Mouse (Mus musculus) G1E (cell line): ENCODE data around the gene Ttll12. TPM values are rescaled to one million over a fixed set of nuclear protein-coding genes. Genes with fewer than 3 reads are reported as not detected.
A peak's percentile ranks its signal among the peaks of the same experiment; 100 is the strongest.

Experiments used
- ATAC-seq: 2 replicates; pipeline ENCODE4 v1.8.0; 2016; ENCODE audit warnings: mild to moderate bottlenecking; ENCODE audit not compliant: insufficient number of reproducible peaks, poor library complexity, low FRiP score, severe bottlenecking; ENCODE audit errors: extremely low read depth
- DNase-seq: peaks from one replicate; pipeline ENCODE4 v3.0.0; 2012; ENCODE audit warnings: low spot score
- H3K27me3 ChIP-seq: 2 replicates; pipeline ENCODE4 v1.6.1; 2012; ENCODE audit warnings: mild to moderate bottlenecking, low read length, inconsistent platforms; ENCODE audit not compliant: insufficient read depth
- H3K36me3 ChIP-seq: replicated peaks from 2 replicates; pipeline ENCODE3; 2012; ENCODE audit warnings: mild to moderate bottlenecking, inconsistent platforms
- H3K4me1 ChIP-seq: 2 replicates; pipeline ENCODE4 v1.6.1; 2012; ENCODE audit warnings: low read depth, low read length, inconsistent platforms, mixed read lengths; ENCODE audit not compliant: insufficient read depth
- H3K4me3 ChIP-seq: 2 replicates; pipeline ENCODE4 v1.5.1; 2012; ENCODE audit warnings: low read depth, mild to moderate bottlenecking, inconsistent platforms, low read length, moderate library complexity, mixed read lengths
- H3K9me3 ChIP-seq: replicated peaks from 2 replicates; pipeline ENCODE4 v1.6.1; 2012; ENCODE audit warnings: inconsistent platforms
- CTCF ChIP-seq: IDR thresholded peaks from 2 replicates; pipeline ENCODE4 v1.5.1; 2012; ENCODE audit warnings: low read depth, low read length, inconsistent platforms, mixed read lengths
- GATA1 ChIP-seq: IDR thresholded peaks from 2 replicates; pipeline ENCODE4 v1.6.1; 2012; ENCODE audit warnings: borderline replicate concordance, low read length, inconsistent platforms, mixed read lengths
- GATA2 ChIP-seq: IDR thresholded peaks from 2 replicates; pipeline ENCODE4 v1.6.1; 2012; ENCODE audit warnings: low read depth, low read length, inconsistent platforms, borderline replicate concordance
- POLR2AphosphoS5 ChIP-seq: IDR thresholded peaks from 2 replicates; pipeline ENCODE4 v1.6.1; 2012; ENCODE audit warnings: low read depth, low read length, inconsistent platforms; ENCODE audit not compliant: insufficient replicate concordance
- TAL1 ChIP-seq: conservative IDR thresholded peaks from 2 replicates; pipeline ENCODE4 v1.6.1; 2012; ENCODE audit warnings: low read depth, low read length, inconsistent platforms, mixed read lengths
- polyA plus RNA-seq: library from polyadenylated mRNA; stranded (reverse); fragments of >175 nt; gene quantifications from 2 replicates; pipeline ENCODE4 v1.2.3, GENCODE M21; 2012
- total RNA-seq, 2 experiments: library from RNA; stranded (forward) in 1 of 2; stranded (reverse) in 1 of 2; fragments of 200-1000 nt in 1 of 2; fragments of >200 nt in 1 of 2; fragmentation: Nextera tagmentation in 1 of 2; gene quantifications; 2 replicates each; pipeline ENCODE4 v1.2.3; 2014 to 2017

Gene Ttll12
- total and polyA plus RNA-seq, 3 experiments: 15.5 to 181 (median 59.4) TPM

DNA sequence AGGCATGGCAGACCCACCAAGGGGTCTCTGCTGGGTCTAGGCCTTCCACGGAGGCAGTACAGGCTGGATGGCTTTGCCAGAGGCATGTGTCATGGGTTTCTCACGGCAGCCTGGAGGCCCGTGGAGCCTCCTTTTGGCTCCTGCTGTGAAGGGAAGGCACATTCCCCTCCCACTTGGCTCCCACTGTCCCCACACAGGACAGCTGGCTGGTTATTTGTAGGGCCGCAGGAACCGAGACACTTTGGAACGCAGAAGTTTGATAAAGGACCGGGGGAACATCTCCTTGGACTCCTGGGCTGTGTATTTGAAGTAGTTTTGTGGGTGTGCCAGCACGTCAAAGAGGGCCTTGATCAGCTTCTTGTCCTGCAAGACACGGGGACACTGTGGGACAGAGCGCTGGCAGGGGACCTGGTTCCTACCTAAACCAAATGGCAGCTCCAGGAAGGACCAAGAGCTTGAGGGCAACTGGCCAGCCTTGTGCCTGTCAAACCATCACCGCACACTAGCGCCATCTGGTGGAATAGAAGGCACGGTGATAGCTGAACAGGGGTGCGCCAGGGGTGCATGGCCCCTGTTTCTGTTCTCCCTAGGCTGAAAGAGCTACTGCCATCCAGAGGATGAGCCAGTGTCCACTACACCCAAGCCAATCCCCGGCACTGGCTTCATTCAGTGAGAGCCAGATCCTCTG, 12.3 kb upstream of the Ttll12 start:
- Histone ChIP-seq H3K4me3 (no peak overlapping the region), H3K36me3 (peaks cover 2% of the 10 kb centered on the region), H3K27me3 (peaks cover 35% of the 10 kb centered on the region), H3K4me1 (peaks cover 46% of the 10 kb centered on the region), H3K9me3 (no peaks in the 10 kb centered on the region)
- DNase-seq: peak; percentile 79
- ATAC-seq: peak; percentile 67
- TF ChIP-seq CTCF: peak; percentile 91
- TF ChIP-seq GATA1: no peak

DNA sequence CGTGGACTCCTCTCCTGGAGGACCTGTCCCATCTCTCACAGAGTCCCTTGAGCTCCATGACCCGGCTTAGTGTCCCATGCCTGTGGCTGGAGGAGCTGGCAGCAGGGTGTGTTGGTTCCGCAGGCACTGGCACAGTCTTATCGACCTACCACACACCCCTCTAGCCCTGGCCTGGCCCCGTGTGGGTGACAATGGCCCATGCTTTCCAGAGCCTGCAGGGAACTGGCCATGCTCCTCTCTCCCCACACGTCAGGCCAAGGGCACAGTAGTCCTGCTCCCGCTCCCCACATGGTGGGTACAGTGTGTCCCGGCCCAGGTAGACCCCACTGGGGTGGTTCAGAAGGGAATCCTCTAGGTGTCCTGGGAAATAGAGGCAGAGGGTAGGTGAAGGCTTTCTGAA, 11.7 kb upstream of the Ttll12 start:
- H3K36me3 ChIP-seq: peaks cover 2% of the 10 kb centered on the region
- peaks cover 30% of the 10 kb centered on the region for H3K27me3 ChIP-seq
- TF ChIP-seq GATA1: no peak
- TF ChIP-seq TAL1: no peak
- TF ChIP-seq CTCF: no peak
- no peak for TF ChIP-seq GATA2
- no peak for TF ChIP-seq POLR2AphosphoS5
- no peaks in the 10 kb centered on the region for H3K9me3 ChIP-seq
- DNase-seq (no peak), ATAC-seq (no peak)
- peaks cover 51% of the 10 kb centered on the region for H3K4me1 ChIP-seq
- no peak overlapping the region for H3K4me3 ChIP-seq

DNA sequence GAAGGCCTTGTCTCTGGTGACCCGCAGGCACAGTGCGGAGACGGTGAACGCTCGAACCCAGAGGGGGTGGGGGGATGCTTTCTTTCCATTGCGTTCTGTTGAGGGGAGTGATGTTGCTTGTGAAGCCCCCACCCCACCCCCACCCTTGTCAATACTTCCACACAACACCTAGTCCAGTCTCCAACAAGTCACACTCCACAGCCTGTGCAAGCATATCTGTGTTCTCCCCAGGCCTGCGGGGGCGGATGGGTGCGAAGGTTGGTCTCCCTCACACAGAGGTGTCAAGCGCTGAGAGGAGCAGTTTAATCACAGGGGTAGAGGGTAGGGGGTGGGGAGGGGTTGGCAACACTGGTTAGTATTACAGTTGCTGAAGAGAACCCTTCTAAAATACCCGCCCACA, 11.3 kb upstream of the Ttll12 start:
- peaks cover 55% of the 10 kb centered on the region for H3K4me1 ChIP-seq
- no peak for ATAC-seq
- H3K9me3 ChIP-seq: no peaks in the 10 kb centered on the region
- no peak overlapping the region for H3K4me3 ChIP-seq
- no peak for TF ChIP-seq CTCF
- TF ChIP-seq TAL1: no peak
- no peak for TF ChIP-seq GATA1
- no peak for TF ChIP-seq POLR2AphosphoS5
- TF ChIP-seq GATA2: no peak
- H3K36me3 ChIP-seq: peaks cover 2% of the 10 kb centered on the region
- H3K27me3 ChIP-seq: peaks cover 28% of the 10 kb centered on the region
- DNase-seq: no peak

DNA sequence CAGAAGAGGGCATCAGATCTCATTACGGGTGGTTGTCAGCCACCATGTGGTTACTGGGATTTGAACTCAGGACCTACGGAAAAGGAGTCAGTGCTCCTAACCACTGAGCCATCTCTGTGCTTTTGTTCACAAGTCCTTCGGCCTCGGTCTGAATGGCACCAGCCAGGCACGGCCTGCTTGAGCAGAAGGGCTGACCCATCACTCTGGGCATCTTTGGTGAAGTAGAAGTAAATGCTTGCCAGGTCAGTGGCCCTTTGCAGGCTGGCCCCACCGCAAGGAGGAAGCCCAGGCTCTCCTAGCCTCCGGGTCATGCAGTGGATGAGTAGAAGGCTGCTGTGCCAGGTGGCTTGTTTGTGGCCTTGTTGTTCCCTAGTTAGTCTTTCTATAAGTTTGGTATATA, 8.5 kb upstream of the Ttll12 start:
- no peak for TF ChIP-seq POLR2AphosphoS5
- no peak for TF ChIP-seq TAL1
- no peak for TF ChIP-seq CTCF
- TF ChIP-seq GATA2: no peak
- TF ChIP-seq GATA1: no peak
- ATAC-seq: no peak
- Histone ChIP-seq H3K4me3 (no peak overlapping the region), H3K36me3 (peaks cover 7% of the 10 kb centered on the region), H3K9me3 (no peaks in the 10 kb centered on the region), H3K4me1 (peaks cover 72% of the 10 kb centered on the region), H3K27me3 (peaks cover 8% of the 10 kb centered on the region)
- no peak for DNase-seq

DNA sequence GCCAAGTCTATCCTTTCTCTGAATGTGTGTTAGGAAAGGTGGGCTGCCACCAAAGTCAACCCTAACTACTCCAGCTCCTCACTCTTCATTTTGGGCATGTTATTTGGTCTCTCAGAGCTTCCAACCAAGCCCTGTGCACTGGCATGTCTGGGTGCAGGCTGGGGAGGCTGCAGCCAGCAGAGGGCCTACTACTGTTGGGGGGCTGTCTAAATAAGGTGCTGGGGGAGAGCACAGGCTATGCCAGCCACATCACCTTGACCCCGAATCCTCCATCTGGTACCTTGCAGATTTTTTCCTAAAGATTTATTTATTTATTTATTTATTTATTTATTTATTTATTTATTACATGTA, 8.1 kb upstream of the Ttll12 start:
- peaks cover 4% of the 10 kb centered on the region; the same call in 1 of the 2 replicates for H3K27me3 ChIP-seq
- H3K4me3 ChIP-seq: no peak overlapping the region
- H3K4me1 ChIP-seq: peaks cover 72% of the 10 kb centered on the region
- H3K9me3 ChIP-seq: no peaks in the 10 kb centered on the region
- TF ChIP-seq CTCF (no peak), TAL1 (no peak), GATA2 (no peak), GATA1 (no peak), POLR2AphosphoS5 (no peak)
- ATAC-seq (no peak), DNase-seq (no peak)
- H3K36me3 ChIP-seq: peaks cover 7% of the 10 kb centered on the region

DNA sequence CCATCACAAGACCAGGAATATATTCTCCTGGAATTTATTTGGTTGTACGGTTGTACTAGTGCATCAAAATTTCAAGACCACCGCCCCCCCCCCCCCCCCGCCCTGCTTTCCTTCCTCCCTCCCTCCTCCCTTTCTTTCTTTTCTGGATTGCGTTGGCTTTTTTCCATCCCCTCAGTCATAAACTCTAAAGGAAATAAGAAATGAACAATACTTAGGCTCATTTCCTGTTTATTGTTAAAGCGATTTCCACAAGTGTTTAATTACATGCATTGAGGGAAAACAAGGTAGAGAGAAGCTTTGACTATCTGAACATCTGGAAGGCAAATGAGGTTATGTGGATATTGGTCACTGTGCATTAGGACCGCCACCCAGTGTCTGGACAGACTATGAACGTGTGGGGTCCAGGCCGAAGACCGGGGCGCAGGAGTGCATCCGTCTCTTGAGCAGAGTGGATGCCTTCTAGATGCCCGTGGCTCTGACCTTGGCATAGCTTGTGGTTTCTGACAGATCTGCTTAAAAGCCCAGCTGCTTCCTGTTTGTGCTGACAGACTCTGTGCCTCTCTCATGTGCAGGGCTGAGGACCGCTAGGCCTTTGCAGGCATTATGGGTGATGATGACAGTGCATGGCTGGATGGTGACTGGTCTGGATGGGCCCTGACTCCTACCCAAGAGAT, 7.6 kb upstream of the Ttll12 start:
- no peak overlapping the region for H3K4me3 ChIP-seq
- DNase-seq (peak; percentile 41), ATAC-seq (peak; percentile 50)
- peaks cover 7% of the 10 kb centered on the region for H3K36me3 ChIP-seq
- TF ChIP-seq GATA1 (no peak), TAL1 (no peak), CTCF (no peak), POLR2AphosphoS5 (no peak), GATA2 (no peak)
- peaks cover 70% of the 10 kb centered on the region for H3K4me1 ChIP-seq
- H3K27me3 ChIP-seq: no peaks in the 10 kb centered on the region
- no peaks in the 10 kb centered on the region for H3K9me3 ChIP-seq
